14 mouse cellular contexts compared by ENCODE assay signal in genomic region chr4:26766235-26767228, GRCm38 (mm10).
DNase-seq lines count a peak whose midpoint lies in the region; ATAC-seq lines count a peak whose summit lies in the region.
"Had no signal": no experiment of that assay in that cellular context is flagged by ENCODE, and none has a peak within 500 bp of the region (broad histone marks: within the 10 kb centered on the region; RNA-seq: fewer than 3 reads in every experiment).

No protein-coding gene starts in this region.

- H3K27me3 ChIP-seq in neural tube, embryonic 11.5 days (ENCODE audit: control insufficient read depth, insufficient read depth, low read length): no peaks in the 10 kb centered on the region
- no peaks in the 10 kb centered on the region for H3K27me3 ChIP-seq in forebrain, embryonic 15.5 days
- H3K27me3 ChIP-seq in midbrain, embryonic 10.5 days (ENCODE audit: low read depth, poor library complexity, severe bottlenecking): peaks cover 85% of the 10 kb centered on the region
- H3K27me3 ChIP-seq in neural tube, embryonic 15.5 days (replicated peaks): no peaks in the 10 kb centered on the region

- peak overlapping the region; percentile 33 for H3K4me2 ChIP-seq in neural tube, embryonic 11.5 days (ENCODE audit: low read depth)
- 0 out of 2 replicates have a peak overlapping the region, but pooled peaks have one; percentile 0 for H3K4me2 ChIP-seq in forebrain, embryonic 15.5 days (replicated peaks)
- H3K4me2 ChIP-seq in neural tube, embryonic 15.5 days: peak overlapping the region; percentile 34
- H3K4me2 ChIP-seq: heart, embryonic 11.5 days had no signal

- no peak overlapping the region for H3K27ac ChIP-seq in neural tube, embryonic 11.5 days (ENCODE audit: low read depth, low read length)
- H3K27ac ChIP-seq in forebrain, embryonic 15.5 days (replicated peaks): no peak overlapping the region
- 0 out of 2 replicates have a peak overlapping the region, but pooled peaks have one; percentile 13 for H3K27ac ChIP-seq in midbrain, embryonic 10.5 days (replicated peaks)
- H3K27ac ChIP-seq in neural tube, embryonic 15.5 days (replicated peaks): no peak overlapping the region

- H3K9ac ChIP-seq in neural tube, embryonic 11.5 days (ENCODE audit: low read length): no peak overlapping the region
- no peak overlapping the region for H3K9ac ChIP-seq in forebrain, embryonic 15.5 days (replicated peaks)
- no peak overlapping the region for H3K9ac ChIP-seq in neural tube, embryonic 15.5 days (replicated peaks)
- H3K9ac ChIP-seq: liver, postnatal 0 days had no signal

- intact Hi-C loops in gastrocnemius, postnatal 36 days (cut with DNase I): no loop called here

- WGBS in neural tube, embryonic 11.5 days: 32% methylated on average over 16 of the region's 16 CpGs
- 26% methylated on average over 16 of the region's 16 CpGs for WGBS in forebrain, embryonic 15.5 days
- WGBS in midbrain, embryonic 10.5 days: 40% methylated on average over 16 of the region's 16 CpGs
- WGBS in neural tube, embryonic 15.5 days: 23% methylated on average over 16 of the region's 16 CpGs

- H3K36me3 ChIP-seq in neural tube, embryonic 11.5 days (ENCODE audit: control insufficient read depth, insufficient read depth, low read length): no peaks in the 10 kb centered on the region
- H3K36me3 ChIP-seq in forebrain, embryonic 15.5 days: no peaks in the 10 kb centered on the region
- no peaks in the 10 kb centered on the region for H3K36me3 ChIP-seq in midbrain, embryonic 10.5 days
- no peaks in the 10 kb centered on the region for H3K36me3 ChIP-seq in neural tube, embryonic 15.5 days

- no peaks in the 10 kb centered on the region for H3K9me3 ChIP-seq in neural tube, embryonic 11.5 days (ENCODE audit: control insufficient read depth, low read length)
- no peaks in the 10 kb centered on the region for H3K9me3 ChIP-seq in forebrain, embryonic 15.5 days
- no peaks in the 10 kb centered on the region for H3K9me3 ChIP-seq in midbrain, embryonic 10.5 days (replicated peaks)
- H3K9me3 ChIP-seq in neural tube, embryonic 15.5 days (replicated peaks): no peaks in the 10 kb centered on the region

- no peak for DNase-seq in neural tube, embryonic 11.5 days (ENCODE audit: low spot score)
- DNase-seq in neural tube, embryonic 10.5 days (ENCODE audit: extremely low spot score, low spot score): no peak
- DNase-seq in midbrain, embryonic 10.5 days (ENCODE audit: low spot score): peak; percentile 19
- DNase-seq in right cerebral cortex, postnatal 10 days (ENCODE audit: low spot score in 2 of 2): no peak
- no peak for DNase-seq in spleen, postnatal 14 days (ENCODE audit: low spot score in 2 of 2)
- DNase-seq in gastrocnemius, postnatal 36 days: no peak
- DNase-seq: cerebellum, adult 8-10 months; gastrocnemius, postnatal 10 days; liver, postnatal 0 days; thymus, postnatal 36 days had no signal

- peak; percentile 56; the same call in 1 of the 2 replicates for ATAC-seq in neural tube, embryonic 11.5 days (ENCODE audit: insufficient read depth, low FRiP score, low TSS enrichment)
- no peak for ATAC-seq in forebrain, embryonic 15.5 days (replicated peaks)
- no peak for ATAC-seq in neural tube, embryonic 15.5 days (ENCODE audit: low FRiP score)
- ATAC-seq: activated CD4-positive, CD25-positive, alpha-beta regulatory T cell, adult 4 months; liver, postnatal 0 days had no signal

- H3K4me3 ChIP-seq in neural tube, embryonic 11.5 days (ENCODE audit: low read depth, low read length): no peak overlapping the region
- H3K4me3 ChIP-seq in forebrain, embryonic 15.5 days: no peak overlapping the region
- peak overlapping the region; percentile 32 for H3K4me3 ChIP-seq in midbrain, embryonic 10.5 days
- no peak overlapping the region for H3K4me3 ChIP-seq in neural tube, embryonic 15.5 days (replicated peaks)

- H3K4me1 ChIP-seq in neural tube, embryonic 11.5 days (ENCODE audit: control insufficient read depth, insufficient read depth, low read length): no peaks in the 10 kb centered on the region
- H3K4me1 ChIP-seq in forebrain, embryonic 15.5 days: no peaks in the 10 kb centered on the region
- peaks cover 8% of the 10 kb centered on the region for H3K4me1 ChIP-seq in midbrain, embryonic 10.5 days
- peaks cover 5% of the 10 kb centered on the region for H3K4me1 ChIP-seq in neural tube, embryonic 15.5 days
